16 mouse cellular contexts compared by ENCODE assay signal in genomic region chr11:54693696-54694095, GRCm38 (mm10).
"Had no signal": no experiment of that assay in that cellular context is flagged by ENCODE, and none has a peak within 500 bp of the region (broad histone marks: within the 10 kb centered on the region; RNA-seq: fewer than 3 reads in every experiment).

No protein-coding gene starts in this region.

- H3K27ac ChIP-seq: kidney, postnatal 0 days; limb, embryonic 12.5 days; liver, embryonic 14.5 days; neural tube, embryonic 13.5 days had no signal

- H3K27me3 ChIP-seq: limb, embryonic 12.5 days; megakaryocyte, embryonic 14.5 days; neural tube, embryonic 13.5 days had no signal

- H3K9ac ChIP-seq: limb, embryonic 12.5 days; liver, embryonic 14.5 days; neural tube, embryonic 13.5 days had no signal

- H3K4me2 ChIP-seq: limb, embryonic 12.5 days; midbrain, embryonic 11.5 days; neural tube, embryonic 13.5 days had no signal

- ATAC-seq: midbrain, embryonic 16.5 days had no signal

- H3K4me3 ChIP-seq: limb, embryonic 12.5 days; megakaryocyte, embryonic 14.5 days; neural tube, embryonic 13.5 days had no signal

- DNase-seq: kidney, adult 2 months; kidney, postnatal 36 days; layer of hippocampus, adult 9-11 months; layer of hippocampus, postnatal 36 days; liver; lung, adult 18-20 months; lung, postnatal 4 days; right cerebral cortex, postnatal 14 days; thymus, postnatal 36 days had no signal

- H3K9me3 ChIP-seq: limb, embryonic 12.5 days; megakaryocyte, embryonic 14.5 days; neural tube, embryonic 13.5 days had no signal
